10 mouse cellular contexts compared by ENCODE assay signal in the genomic region with DNA sequence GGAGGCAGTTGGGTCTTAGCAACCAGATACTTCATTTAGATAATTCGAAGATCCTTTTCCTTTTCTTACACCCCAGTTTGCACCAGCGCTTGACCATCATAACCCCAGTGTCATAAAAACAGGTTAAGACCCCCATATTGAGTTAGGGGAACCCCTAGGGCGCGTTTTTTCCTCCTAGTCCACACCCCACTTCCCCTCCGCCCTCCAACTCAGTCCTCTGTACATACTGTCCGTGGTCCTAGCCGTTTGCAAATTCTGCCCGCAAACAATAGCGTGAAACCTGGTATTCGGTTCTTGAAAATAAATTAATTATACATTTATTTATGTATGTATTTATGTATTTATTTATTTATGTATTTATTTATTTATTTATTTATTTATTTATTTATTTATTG. TPM values are rescaled to one million over a fixed set of nuclear protein-coding genes. Genes with fewer than 3 reads are reported as not detected.
A peak's percentile ranks its signal among the peaks of the same experiment; 100 is the strongest.
DNase-seq lines count a peak whose midpoint lies in the region; ATAC-seq and TF ChIP-seq lines count a peak whose summit lies in the region.
"Had no signal": no experiment of that assay in that cellular context is flagged by ENCODE, and none has a peak within 500 bp of the region (broad histone marks: within the 10 kb centered on the region; RNA-seq: fewer than 3 reads in every experiment).

No protein-coding gene starts in this region.

- no peak for TF ChIP-seq POLR2A in testis, adult 2 months (IDR thresholded peaks at IDR 0.05; ENCODE audit: control insufficient read depth, low read depth, low read length)

- peak overlapping the region; percentile 77 for H3K4me3 ChIP-seq in gastrocnemius, adult 2 months
- H3K4me3 ChIP-seq in testis, adult 2 months (ENCODE audit: control insufficient read depth, low read depth, low read length): peak overlapping the region; percentile 66; the same call in 1 of the 2 replicates
- H3K4me3 ChIP-seq in liver, embryonic 13.5 days (replicated peaks): peak overlapping the region; percentile 52

- peaks cover 3% of the 10 kb centered on the region; the same call in 1 of the 2 replicates for H3K4me1 ChIP-seq in testis, adult 2 months (ENCODE audit: control insufficient read depth, insufficient read depth, low read length)
- peaks cover 11% of the 10 kb centered on the region for H3K4me1 ChIP-seq in liver, embryonic 13.5 days (replicated peaks)

- H3K9me3 ChIP-seq in liver, embryonic 13.5 days (replicated peaks): no peaks in the 10 kb centered on the region

- ATAC-seq in liver, embryonic 13.5 days (ENCODE audit: low read depth): no peak
- ATAC-seq in frontal cortex, adult (ENCODE audit: low TSS enrichment): no peak

- no peaks in the 10 kb centered on the region for H3K27me3 ChIP-seq in testis, adult 2 months (ENCODE audit: control insufficient read depth, insufficient read depth, low read length)
- H3K27me3 ChIP-seq in liver, embryonic 13.5 days: peaks cover 55% of the 10 kb centered on the region

- WGBS in liver, embryonic 13.5 days (ENCODE audit: insufficient replicate concordance): 30% methylated on average over 10 of the region's 10 CpGs

- no peak overlapping the region for H3K9ac ChIP-seq in liver, embryonic 13.5 days

- DNase-seq in gastrocnemius, adult 2 months: no peak
- DNase-seq in gastrocnemius, postnatal 36 days: no peak
- DNase-seq in testis, postnatal 10 days (ENCODE audit: low spot score): no peak
- no peak for DNase-seq in liver, embryonic 13.5 days
- DNase-seq in adrenal gland, adult 18-20 months (ENCODE audit: low spot score in 2 of 2): no peak
- DNase-seq in kidney, postnatal 14 days: no peak

- H3K36me3 ChIP-seq in testis, adult 2 months (ENCODE audit: control insufficient read depth, insufficient read depth, low read length): no peaks in the 10 kb centered on the region
- H3K36me3 ChIP-seq in liver, embryonic 13.5 days: no peaks in the 10 kb centered on the region

- no peak overlapping the region for H3K27ac ChIP-seq in gastrocnemius, adult 2 months
- no peak overlapping the region for H3K27ac ChIP-seq in testis, adult 2 months (ENCODE audit: control insufficient read depth, insufficient read depth, low read depth, low read length)
- H3K27ac ChIP-seq in liver, embryonic 13.5 days: no peak overlapping the region

- peak overlapping the region; percentile 67 for H3K4me2 ChIP-seq in liver, embryonic 13.5 days

- intact Hi-C loops in gastrocnemius, adult 2 months (cut with DNase I): no loop called here
- intact Hi-C loops in gastrocnemius, postnatal 36 days (cut with DNase I): loop anchor here (5.0 kb wide), 1 partner anchor 61 kb away; no protein-coding TSS in a partner anchor

- TF ChIP-seq CTCF in gastrocnemius, adult 2 months (IDR thresholded peaks at IDR 0.05): no peak
- TF ChIP-seq CTCF in testis, adult 2 months (IDR thresholded peaks at IDR 0.05; ENCODE audit: control insufficient read depth, insufficient read depth, insufficient replicate concordance, low read depth, low read length): no peak

RNA-seq across cellular contexts. Expression of a gene that starts 0.5 kb away (rescaled TPM):
- total RNA-seq in gastrocnemius, adult 2 months (2021): not detected
- total RNA-seq in gastrocnemius, postnatal 36 days (2021): not detected
- polyA plus RNA-seq in testis, adult 2 months (2012; rRNA removed): 0.46 and 0.65 TPM in 2 replicates
- 0.05 TPM in 2 replicates for polyA plus RNA-seq in liver, embryonic 13.5 days (2015; fragmentation: Nextera tagmentation; extraction: Ambion mirVana)
- under 1 TPM; 0.10 to 0.13 TPM for total RNA-seq in adrenal gland, adult 18-20 months (2021)
- total RNA-seq: megakaryocyte progenitor cell, adult 5-6 weeks had no signal
- polyA plus RNA-seq: erythroblast, embryonic 14.5 days had no signal

RNA-seq across cellular contexts. Expression of a gene that starts 43.9 kb away (rescaled TPM):
- total RNA-seq in gastrocnemius, adult 2 months (2021): 10 to 100 TPM; 29.9 to 36.4 TPM
- total RNA-seq in gastrocnemius, postnatal 36 days (2021): 10 to 100 TPM; 22.0 to 24.6 TPM
- polyA plus RNA-seq in testis, adult 2 months (2012; rRNA removed): 7.2 and 8.8 TPM in 2 replicates
- 5.4 and 7.4 TPM in 2 replicates for polyA plus RNA-seq in liver, embryonic 13.5 days (2015; fragmentation: Nextera tagmentation; extraction: Ambion mirVana)
- total RNA-seq in adrenal gland, adult 18-20 months (2021): 10 to 100 TPM; 39.0 to 41.6 TPM

RNA-seq across cellular contexts. Expression of a gene that starts 46.4 kb away (rescaled TPM):
- total RNA-seq in gastrocnemius, adult 2 months (2021): 1 to 10 TPM; 4.0 to 4.5 TPM
- 1 to 10 TPM; 4.4 to 4.6 TPM for total RNA-seq in gastrocnemius, postnatal 36 days (2021)
- polyA plus RNA-seq in testis, adult 2 months (2012; rRNA removed): 10.3 and 12.0 TPM in 2 replicates
- 0.58 and 0.63 TPM in 2 replicates for polyA plus RNA-seq in liver, embryonic 13.5 days (2015; fragmentation: Nextera tagmentation; extraction: Ambion mirVana)
- total RNA-seq in adrenal gland, adult 18-20 months (2021): 1 to 10 TPM; 6.8 to 9.7 TPM
